Mouse (Mus musculus) ZHBTc4 (cell line): ENCODE measurements around the gene Gm21887.
"Not testable (repeated sequence)": the region's sequence is repeated elsewhere in the genome, so short reads cannot be mapped to it uniquely, and the experiment has no call there.

Experiments
- DNase-seq: peaks from one replicate; pipeline ENCODE4 v3.0.0-alpha.2; 2011; ENCODE audit warnings: low read depth, low spot score

Gene Gm21887

GRCm38 (mm10) chrX:169997456-169997853 is 12.0 kb upstream of the Gm21887 start:
- not testable (repeated sequence) for DNase-seq

GRCm38 (mm10) chrX:169997854-169998456 is 11.5 kb upstream of the Gm21887 start:
- peak; percentile 100 for DNase-seq

DNA sequence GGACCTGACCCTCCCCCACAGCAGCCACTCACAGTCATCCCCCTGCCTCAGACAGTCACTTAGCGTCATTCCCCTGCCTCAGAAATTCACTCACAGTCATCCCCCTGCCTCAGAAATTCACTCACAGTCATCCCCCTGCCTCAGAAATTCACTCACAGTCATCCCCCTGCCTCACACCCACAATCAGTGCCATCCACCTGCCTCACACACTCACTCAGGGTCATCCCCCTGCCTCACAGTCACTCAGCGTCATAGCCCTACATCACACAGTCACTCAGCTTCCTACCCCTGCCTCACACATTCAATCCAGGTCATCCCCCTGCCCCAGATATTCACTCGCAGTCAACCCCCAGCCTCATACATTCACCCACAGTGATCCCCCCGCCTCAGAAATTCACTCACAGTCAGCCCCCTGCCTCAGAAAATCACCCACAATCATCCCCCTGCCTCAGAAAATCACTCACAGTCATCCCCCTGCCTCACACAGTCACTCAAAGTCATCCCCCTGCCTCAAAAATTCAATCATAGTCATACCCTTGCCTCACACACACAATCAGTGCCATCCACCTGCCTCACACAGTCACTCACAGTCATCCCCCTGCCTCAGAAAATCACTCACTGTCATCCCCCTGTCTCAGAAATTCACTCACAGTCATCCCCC is 10.8 kb upstream of the Gm21887 start:
- DNase-seq = peak; percentile 26

DNA sequence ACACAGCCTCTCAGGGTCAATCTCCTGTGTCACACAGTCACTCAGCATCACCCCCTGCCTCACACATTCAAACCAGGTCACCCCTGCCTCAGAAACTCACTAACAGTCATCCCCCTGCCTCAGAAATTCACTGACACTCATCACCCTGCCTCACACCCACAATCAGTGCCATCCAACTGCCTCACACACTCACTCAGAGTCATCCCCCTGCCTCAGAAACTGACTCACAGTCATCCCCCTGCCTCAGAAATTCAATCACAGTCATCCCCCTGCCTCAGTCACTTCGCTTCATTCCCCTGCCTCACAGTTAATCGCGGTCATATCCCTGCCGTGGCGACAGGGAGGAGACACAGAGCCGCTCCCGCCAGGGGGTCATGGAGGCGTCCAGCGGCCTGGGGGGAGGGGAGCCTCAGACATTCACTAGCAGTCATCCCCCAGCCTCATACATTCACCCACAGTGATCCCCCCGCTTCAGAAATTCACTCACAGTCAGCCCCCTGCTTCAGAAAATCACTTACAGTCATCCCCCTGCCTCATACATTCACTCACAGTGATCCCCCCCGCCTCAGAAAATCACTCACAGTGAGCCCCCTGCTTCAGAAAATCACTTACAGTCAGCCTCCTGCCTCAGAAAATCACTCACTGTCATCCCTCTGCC is 10.1 kb upstream of the Gm21887 start:
- peak; percentile 90 for DNase-seq

DNA sequence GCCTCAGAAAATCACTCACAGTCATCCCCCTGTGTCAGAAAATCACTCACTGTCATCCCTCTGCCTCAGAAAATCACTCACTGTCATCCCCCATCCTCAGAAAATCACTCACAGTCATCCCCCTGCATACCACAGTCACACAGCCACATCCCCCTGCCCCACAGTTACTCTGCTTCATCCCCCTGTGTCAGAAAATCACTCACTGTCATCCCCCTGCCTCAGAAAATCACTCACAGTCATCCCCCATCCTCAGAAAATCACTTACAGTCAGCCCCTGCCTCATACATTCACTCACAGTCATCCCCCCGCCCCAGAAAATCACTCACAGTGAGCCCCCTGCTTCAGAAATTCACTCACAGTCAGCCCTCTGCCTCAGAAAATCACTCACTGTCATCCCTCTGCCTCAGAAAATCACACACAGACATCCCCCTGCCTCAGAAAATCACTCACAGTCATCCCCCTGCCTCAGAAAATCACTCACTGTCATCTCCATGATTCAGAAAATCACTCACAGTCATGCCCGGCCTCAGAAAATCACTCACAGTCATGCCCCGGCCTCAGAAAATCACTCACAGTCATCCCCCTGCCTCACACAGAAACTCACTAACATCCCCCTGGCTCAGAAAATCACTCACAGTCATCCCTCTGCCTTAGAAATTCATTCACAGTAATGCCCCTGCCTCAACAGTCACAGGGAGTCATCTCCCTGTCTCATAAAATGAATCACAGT is 9.4 kb upstream of the Gm21887 start:
- DNase-seq = peak; percentile 19

- DNase-seq = peak; percentile 40
Observed at GRCm38 (mm10) chrX:170000642-170001387, 8.6 kb upstream of the Gm21887 start.

DNA sequence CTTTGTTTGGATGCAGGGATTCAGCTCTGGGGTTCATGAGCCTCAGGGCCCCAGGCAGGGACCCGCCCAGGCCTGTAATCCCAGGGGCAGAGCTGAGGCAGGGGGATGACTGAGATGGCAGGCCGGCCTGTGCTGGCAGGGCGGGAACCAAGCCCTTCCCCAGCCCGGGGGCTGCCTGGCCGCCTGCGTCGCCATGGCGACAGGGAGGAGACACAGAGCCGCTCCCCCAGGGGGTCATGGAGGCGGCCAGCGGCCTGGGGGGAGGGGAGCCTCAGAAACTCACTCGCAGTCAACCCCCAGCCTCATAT is 8.1 kb upstream of the Gm21887 start:
- not testable (repeated sequence) for DNase-seq

- DNase-seq = not testable (repeated sequence)
Observed at GRCm38 (mm10) chrX:170002510-170003197, 6.8 kb upstream of the Gm21887 start.

DNA sequence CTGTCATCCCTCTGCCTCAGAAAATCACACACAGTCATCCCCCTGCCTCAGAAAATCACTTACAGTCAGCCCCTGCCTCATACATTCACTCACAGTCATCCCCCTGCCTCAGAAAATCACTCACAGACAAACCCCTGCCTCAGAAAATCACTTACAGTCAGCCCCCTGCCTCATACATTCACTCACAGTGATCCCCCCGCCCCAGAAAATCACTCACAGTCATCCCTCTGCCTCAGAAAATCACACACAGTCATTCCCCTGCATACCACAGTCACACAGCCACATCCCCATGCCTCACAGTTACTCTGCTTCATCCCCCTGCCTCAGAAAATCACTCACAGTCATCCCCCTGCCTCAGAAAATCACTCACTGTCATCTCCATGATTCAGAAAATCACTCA is 5.9 kb upstream of the Gm21887 start:
- peak; percentile 6 for DNase-seq

DNA sequence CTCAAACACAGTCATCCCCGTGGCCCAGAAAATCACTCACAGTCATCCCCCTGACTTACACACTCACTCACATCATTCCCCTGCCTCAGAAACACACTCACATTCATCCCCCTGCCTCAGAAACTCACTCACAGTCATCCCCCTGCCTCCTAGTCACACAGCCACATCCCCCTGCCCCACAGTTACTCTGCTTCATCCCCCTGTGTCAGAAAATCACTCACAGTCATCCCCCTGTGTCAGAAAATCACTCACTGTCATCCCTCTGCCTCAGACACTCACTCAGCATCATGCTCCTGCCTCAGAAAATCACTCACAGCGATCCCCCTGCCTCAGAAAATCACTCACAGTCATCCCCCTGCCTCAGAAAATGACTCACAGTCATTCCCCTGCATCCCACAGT is 5.2 kb upstream of the Gm21887 start:
- DNase-seq = peak; percentile 61

DNA sequence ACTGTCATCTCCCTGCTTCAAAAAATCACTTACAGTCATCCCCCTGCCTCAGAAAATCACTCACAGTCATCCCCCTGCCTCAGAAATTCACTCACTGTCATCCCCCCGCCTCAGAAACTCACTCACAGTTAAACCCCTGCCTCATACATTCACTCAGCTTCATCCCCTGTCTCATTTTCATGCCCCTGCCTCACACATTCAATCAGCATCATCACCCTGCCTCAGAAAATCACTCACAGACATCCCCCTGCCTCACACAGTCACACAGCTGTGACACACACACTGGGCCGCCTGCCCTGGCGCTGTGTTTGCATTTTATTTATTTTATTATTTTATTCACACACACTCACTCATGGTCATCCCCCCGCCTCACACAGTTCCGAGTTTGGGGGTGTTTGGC is 4.7 kb upstream of the Gm21887 start:
- DNase-seq = peak; percentile 8

DNA sequence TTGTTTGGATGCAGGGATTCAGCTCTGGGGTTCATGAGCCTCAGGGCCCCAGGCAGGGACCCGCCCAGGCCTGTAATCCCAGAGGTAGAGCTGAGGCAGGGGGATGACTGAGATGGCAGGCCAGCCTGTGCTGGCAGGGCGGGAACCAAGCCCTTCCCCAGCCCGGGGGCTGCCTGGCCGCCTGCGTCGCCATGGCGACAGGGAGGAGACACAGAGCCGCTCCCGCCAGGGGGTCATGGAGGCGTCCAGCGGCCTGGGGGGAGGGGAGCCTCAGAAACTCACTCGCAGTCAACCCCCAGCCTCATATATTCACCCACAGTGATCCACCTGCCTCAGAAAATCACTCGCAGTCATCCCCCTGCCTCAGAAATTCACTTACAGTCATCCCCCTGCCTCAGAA is 4.3 kb upstream of the Gm21887 start:
- peak; percentile 100 for DNase-seq

DNA sequence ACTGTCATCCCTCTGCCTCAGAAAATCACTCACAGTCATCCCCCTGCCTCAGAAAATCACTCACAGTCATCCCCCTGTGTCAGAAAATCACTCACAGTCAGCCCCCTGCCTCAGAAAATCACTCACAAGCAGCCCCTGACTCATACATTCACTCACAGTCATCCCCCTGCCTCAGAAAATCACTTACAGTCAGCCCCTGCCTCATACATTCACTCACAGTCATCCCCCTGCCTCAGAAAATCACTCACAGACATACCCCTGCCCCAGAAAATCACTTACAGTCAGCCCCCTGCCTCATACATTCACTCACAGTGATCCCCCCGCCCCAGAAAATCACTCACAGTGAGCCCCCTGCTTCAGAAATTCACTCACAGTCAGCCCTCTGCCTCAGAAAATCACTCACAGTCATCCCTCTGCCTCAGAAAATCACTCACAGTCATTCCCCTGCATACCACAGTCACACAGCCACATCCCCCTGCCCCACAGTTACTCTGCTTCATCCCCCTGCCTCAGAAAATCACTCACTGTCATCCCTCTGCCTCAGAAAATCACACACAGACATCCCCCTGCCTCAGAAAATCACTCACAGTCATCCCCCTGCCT is 3.7 kb upstream of the Gm21887 start:
- not testable (repeated sequence) for DNase-seq

DNA sequence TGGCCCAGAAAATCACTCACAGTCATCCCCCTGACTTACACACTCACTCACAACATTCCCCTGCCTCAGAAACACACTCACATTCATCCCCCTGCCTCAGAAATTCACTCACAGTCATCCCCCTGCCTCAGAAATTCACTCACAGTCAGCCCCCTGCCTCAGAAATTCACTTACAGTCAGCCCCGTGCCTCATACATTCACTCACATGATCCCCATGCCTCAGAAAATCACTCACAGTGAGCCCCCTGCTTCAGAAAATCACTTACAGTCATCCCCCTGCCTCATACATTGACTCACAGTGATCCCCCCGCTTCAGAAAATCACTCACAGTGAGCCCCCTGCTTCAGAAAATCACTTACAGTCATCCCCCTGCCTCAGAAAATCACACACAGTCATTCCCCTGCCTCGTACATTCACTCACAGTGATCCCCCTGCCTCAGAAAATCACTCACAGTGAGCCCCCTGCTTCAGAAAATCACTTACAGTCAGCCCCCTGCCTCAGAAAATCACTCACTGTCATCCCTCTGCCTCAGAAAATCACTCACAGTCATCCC is 2.7 kb upstream of the Gm21887 start:
- peak; percentile 47 for DNase-seq

GRCm38 (mm10) chrX:170007375-170008178 is 1.9 kb upstream of the Gm21887 start:
- peak; percentile 38 for DNase-seq

- DNase-seq = peak; percentile 50
Observed at GRCm38 (mm10) chrX:170008179-170008467, 1.3 kb upstream of the Gm21887 start.

GRCm38 (mm10) chrX:170008584-170008983 is 875 bp upstream of the Gm21887 start:
- DNase-seq = peak; percentile 59

DNA sequence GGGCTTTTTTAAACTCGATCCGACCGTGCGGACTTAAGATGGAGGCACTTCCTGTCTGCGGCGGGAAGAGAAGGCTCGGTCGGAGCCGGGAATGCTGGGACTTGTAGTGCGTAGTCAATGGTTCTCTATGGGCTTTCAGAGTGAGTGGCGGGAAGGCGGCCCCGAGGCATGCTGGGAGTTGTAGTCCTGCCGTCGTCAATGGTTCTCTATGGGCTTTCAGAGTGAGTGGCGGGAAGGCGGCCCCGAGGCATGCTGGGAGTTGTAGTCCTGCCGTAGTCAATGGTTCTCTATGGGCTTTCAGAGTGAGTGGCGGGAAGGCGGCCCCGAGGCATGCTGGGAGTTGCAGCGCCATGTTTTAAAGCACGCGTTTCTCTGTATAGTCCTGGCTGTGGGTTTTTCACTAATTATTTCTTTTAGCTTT is 352 bp downstream of the Gm21887 start:
- DNase-seq = peak; percentile 100
